Mouse (Mus musculus): ENCODE measurements around the gene Cenpp. TPM values are rescaled to one million over a fixed set of nuclear protein-coding genes. Genes with fewer than 3 reads are reported as not detected.

Gene Cenpp
- polyA plus RNA-seq, 2 experiments: 9.9 to 33.0 TPM

DNA sequence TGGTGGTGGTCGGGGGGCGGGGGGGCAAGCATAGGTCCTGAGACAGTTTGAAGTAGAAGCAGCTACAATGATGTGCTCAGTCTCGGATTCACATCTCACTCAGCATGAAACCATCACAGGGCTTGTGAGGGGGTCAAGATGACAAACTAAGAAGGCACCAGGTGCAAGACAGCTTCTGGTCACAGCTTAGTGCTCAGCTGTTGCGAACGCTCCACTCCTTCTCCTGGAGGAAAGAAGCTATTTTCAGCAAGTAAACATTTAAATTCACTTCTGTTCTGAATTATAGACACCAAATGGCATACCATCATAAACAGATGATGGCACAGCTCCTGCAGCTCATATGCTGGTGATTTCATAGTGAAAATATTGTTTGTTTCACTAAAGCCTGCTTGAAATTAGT lies 167.2 kb downstream of the Cenpp start:
- Histone ChIP-seq H3K4me2 (ENCODE audit: low read depth) (no peak overlapping the region), H3K9ac (replicated peaks) (no peak overlapping the region), H3K27ac (no peak overlapping the region), H3K4me3 (ENCODE audit: insufficient read depth in 1 of 2, low read depth in 2 of 2, low read length in 2 of 2) (no peak overlapping the region), H3K27me3 (ENCODE audit: control insufficient read depth, insufficient read depth, low read length) (no peaks in the 10 kb centered on the region), H3K4me1 (replicated peaks; ENCODE audit: control insufficient read depth in 2 of 2, insufficient read depth in 2 of 2, low read length in 1 of 2) (no peaks in the 10 kb centered on the region), H3K36me3 (replicated peaks; ENCODE audit: control insufficient read depth, insufficient read depth, low read depth) (no peaks in the 10 kb centered on the region), H3K9me3 (ENCODE audit: control insufficient read depth, low read length) (no peaks in the 10 kb centered on the region)
- ATAC-seq (ENCODE audit: insufficient read depth) (no peak), DNase-seq (ENCODE audit: low read depth in 3 of 3, low spot score in 3 of 3) (no peak)
- WGBS (ENCODE audit: insufficient replicate concordance): 80% methylated on average over 5 of the region's 5 CpGs
- no peak for TF ChIP-seq EP300 (IDR thresholded peaks at IDR 0.05; ENCODE audit: low read depth)
- no peak for TF ChIP-seq CTCF (IDR thresholded peaks at IDR 0.05; ENCODE audit: low read depth)

DNA sequence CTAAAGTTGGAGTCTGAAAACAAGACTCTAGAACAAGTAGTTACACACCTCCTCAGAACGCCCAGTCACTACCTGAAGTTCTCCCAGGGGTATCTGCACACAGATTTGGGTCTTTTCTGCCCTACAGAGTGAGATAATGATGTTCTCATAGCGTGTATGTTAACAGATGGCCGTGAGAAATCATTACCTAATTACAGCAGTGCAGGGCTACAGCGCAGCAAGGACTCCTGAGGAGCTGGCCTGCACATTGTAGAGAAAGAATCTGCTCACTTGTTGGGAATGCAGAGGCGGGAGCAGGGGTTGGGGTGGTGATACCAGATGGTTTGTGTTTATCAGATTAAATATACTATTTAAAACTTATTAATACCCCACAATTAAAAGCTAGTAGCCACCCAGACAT lies 172.0 kb downstream of the Cenpp start:
- Histone ChIP-seq H3K9ac (replicated peaks) (no peak overlapping the region), H3K4me1 (replicated peaks; ENCODE audit: control insufficient read depth in 2 of 2, insufficient read depth in 2 of 2, low read length in 1 of 2) (no peaks in the 10 kb centered on the region), H3K9me3 (ENCODE audit: control insufficient read depth, low read length) (no peaks in the 10 kb centered on the region), H3K4me2 (ENCODE audit: low read depth) (no peak overlapping the region), H3K27me3 (ENCODE audit: control insufficient read depth, insufficient read depth, low read length) (no peaks in the 10 kb centered on the region), H3K27ac (no peak overlapping the region), H3K36me3 (replicated peaks; ENCODE audit: control insufficient read depth, insufficient read depth, low read depth) (no peaks in the 10 kb centered on the region), H3K4me3 (ENCODE audit: insufficient read depth in 1 of 2, low read depth in 2 of 2, low read length in 2 of 2) (no peak overlapping the region)
- WGBS (ENCODE audit: insufficient replicate concordance): 65% methylated on average over 5 of the region's 5 CpGs
- DNase-seq (ENCODE audit: low read depth in 3 of 3, low spot score in 3 of 3) (no peak), ATAC-seq (ENCODE audit: insufficient read depth) (no peak)
- TF ChIP-seq EP300 (IDR thresholded peaks at IDR 0.05; ENCODE audit: low read depth) (no peak), CTCF (IDR thresholded peaks at IDR 0.05; ENCODE audit: low read depth) (no peak)

DNA sequence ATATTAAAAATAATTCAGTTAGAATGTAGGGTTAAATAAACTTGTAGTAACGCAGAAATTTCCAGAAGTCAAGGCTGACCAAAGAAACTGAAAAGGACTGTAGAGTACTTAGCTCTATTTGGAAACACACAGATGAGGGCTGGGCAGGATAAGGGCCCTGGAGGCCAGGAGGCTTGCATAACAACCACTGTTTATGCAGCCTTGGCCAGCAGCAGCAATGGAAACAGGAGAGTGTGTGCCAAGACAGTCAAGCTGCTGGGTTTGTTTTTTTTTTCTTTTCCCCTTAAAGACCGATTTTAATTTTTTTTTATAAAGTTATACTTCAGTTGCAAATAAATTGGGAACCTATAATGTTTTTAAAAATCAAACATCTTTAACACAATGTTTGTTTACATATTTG lies 172.5 kb downstream of the Cenpp start:
- Histone ChIP-seq H3K9ac (replicated peaks) (no peak overlapping the region), H3K27ac (no peak overlapping the region), H3K36me3 (replicated peaks; ENCODE audit: control insufficient read depth, insufficient read depth, low read depth) (no peaks in the 10 kb centered on the region), H3K4me2 (ENCODE audit: low read depth) (no peak overlapping the region), H3K27me3 (ENCODE audit: control insufficient read depth, insufficient read depth, low read length) (no peaks in the 10 kb centered on the region), H3K4me3 (ENCODE audit: insufficient read depth in 1 of 2, low read depth in 2 of 2, low read length in 2 of 2) (no peak overlapping the region), H3K4me1 (replicated peaks; ENCODE audit: control insufficient read depth in 2 of 2, insufficient read depth in 2 of 2, low read length in 1 of 2) (no peaks in the 10 kb centered on the region), H3K9me3 (ENCODE audit: control insufficient read depth, low read length) (no peaks in the 10 kb centered on the region)
- 77% methylated on average over 2 of the region's 2 CpGs for WGBS (ENCODE audit: insufficient replicate concordance)
- ATAC-seq (ENCODE audit: insufficient read depth): no peak
- no peak for DNase-seq (ENCODE audit: low read depth in 3 of 3, low spot score in 3 of 3)
- no peak for TF ChIP-seq EP300 (IDR thresholded peaks at IDR 0.05; ENCODE audit: low read depth)
- TF ChIP-seq CTCF (IDR thresholded peaks at IDR 0.05; ENCODE audit: low read depth): no peak

DNA sequence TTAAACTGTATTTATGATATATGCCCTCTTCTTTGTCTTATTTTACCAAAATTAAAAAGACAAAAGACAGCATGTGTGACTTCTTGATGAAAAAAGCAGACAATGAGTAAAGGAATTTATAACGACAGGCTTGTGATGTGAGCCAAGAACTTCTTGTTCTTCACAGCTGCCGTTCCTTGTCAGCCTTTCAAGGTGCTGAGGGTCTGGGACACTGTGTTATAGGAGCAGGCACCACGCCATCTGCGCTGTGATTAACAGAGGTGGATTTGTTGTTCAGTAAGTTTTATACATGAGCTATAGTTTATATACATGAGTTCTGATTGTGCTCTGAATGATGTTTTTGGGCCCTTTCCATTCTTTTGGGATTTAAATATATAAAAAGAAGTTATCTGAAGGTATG lies 173.2 kb downstream of the Cenpp start:
- 77% methylated on average over 4 of the region's 4 CpGs for WGBS (ENCODE audit: insufficient replicate concordance)

DNA sequence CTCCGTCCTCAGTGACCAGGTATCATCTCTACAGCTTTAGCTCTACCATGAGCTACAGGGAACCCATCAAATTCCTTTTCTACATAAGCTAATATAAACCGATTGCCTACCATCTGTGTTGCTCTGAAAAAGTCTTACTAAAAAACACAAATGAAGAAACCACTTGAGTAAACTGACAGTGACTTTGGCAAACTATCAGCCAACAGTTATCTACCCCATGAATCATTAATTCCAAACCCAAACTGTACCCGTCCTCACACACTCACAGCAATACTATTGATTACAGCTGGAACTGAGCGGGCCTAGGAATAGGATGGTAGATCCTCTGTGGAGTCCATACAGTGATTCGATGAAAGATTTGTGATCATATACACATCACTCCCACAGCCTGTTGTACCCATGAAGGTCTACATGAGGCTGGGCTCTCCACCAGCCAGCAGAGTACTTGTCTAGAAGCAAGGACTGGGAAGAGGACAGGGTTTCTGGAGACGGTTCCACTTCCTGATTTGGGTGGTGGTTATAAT lies 173.7 kb downstream of the Cenpp start:
- Histone ChIP-seq H3K4me3 (ENCODE audit: insufficient read depth in 1 of 2, low read depth in 2 of 2, low read length in 2 of 2) (no peak overlapping the region), H3K4me2 (ENCODE audit: low read depth) (no peak overlapping the region), H3K27me3 (ENCODE audit: control insufficient read depth, insufficient read depth, low read length) (no peaks in the 10 kb centered on the region), H3K36me3 (replicated peaks; ENCODE audit: control insufficient read depth, insufficient read depth, low read depth) (no peaks in the 10 kb centered on the region), H3K4me1 (replicated peaks; ENCODE audit: control insufficient read depth in 2 of 2, insufficient read depth in 2 of 2, low read length in 1 of 2) (no peaks in the 10 kb centered on the region), H3K9ac (replicated peaks) (no peak overlapping the region), H3K9me3 (ENCODE audit: control insufficient read depth, low read length) (no peaks in the 10 kb centered on the region), H3K27ac (no peak overlapping the region)
- TF ChIP-seq EP300 (IDR thresholded peaks at IDR 0.05; ENCODE audit: low read depth): no peak
- TF ChIP-seq CTCF (IDR thresholded peaks at IDR 0.05; ENCODE audit: low read depth): no peak
- WGBS (ENCODE audit: insufficient replicate concordance): 75% methylated on average over 6 of the region's 6 CpGs
- ATAC-seq (ENCODE audit: insufficient read depth): no peak
- DNase-seq (ENCODE audit: low read depth in 3 of 3, low spot score in 3 of 3): no peak

More for the DNA sequence above, 173.2 kb downstream of the Cenpp start:
- H3K4me3 ChIP-seq (ENCODE audit: insufficient read depth in 1 of 2, low read depth in 2 of 2, low read length in 2 of 2): no peak overlapping the region
- ATAC-seq (ENCODE audit: insufficient read depth) (no peak), DNase-seq (ENCODE audit: low read depth in 3 of 3, low spot score in 3 of 3) (no peak)
- no peaks in the 10 kb centered on the region for H3K4me1 ChIP-seq (replicated peaks; ENCODE audit: control insufficient read depth in 2 of 2, insufficient read depth in 2 of 2, low read length in 1 of 2)
- no peaks in the 10 kb centered on the region for H3K9me3 ChIP-seq (ENCODE audit: control insufficient read depth, low read length)
- no peaks in the 10 kb centered on the region for H3K36me3 ChIP-seq (replicated peaks; ENCODE audit: control insufficient read depth, insufficient read depth, low read depth)
- TF ChIP-seq CTCF (IDR thresholded peaks at IDR 0.05; ENCODE audit: low read depth) (no peak), EP300 (IDR thresholded peaks at IDR 0.05; ENCODE audit: low read depth) (no peak)
- no peaks in the 10 kb centered on the region for H3K27me3 ChIP-seq (ENCODE audit: control insufficient read depth, insufficient read depth, low read length)
- H3K9ac ChIP-seq (replicated peaks): no peak overlapping the region
- no peak overlapping the region for H3K27ac ChIP-seq
- no peak overlapping the region for H3K4me2 ChIP-seq (ENCODE audit: low read depth)
